Mouse (Mus musculus): ENCODE measurements around the gene Yipf2. TPM values are rescaled to one million over a fixed set of nuclear protein-coding genes. Genes with fewer than 3 reads are reported as not detected.
A peak's percentile ranks its signal among the peaks of the same experiment; 100 is the strongest.

Yipf2 gene
- polyA plus RNA-seq, 1 experiment from 2014 or later = 23.8 TPM

MicroRNA genes within 50 kb of the gene (microRNA counts, 519-probe panel; counts per million panel counts)
- microRNA mmu-miR-1946b = 236 counts per million, percentile 44 among the panel's probes with 10 or more counts

Small RNA genes lying within 50 kb of the gene (microRNA-seq; reads per million reads assigned to microRNA genes)
- gene Mir1946b = not detected

Other genes with a start within 250 kb of the Yipf2 start
- gene Ilf3, start 225.0 kb downstream of the Yipf2 start, polyA plus RNA-seq (2015; fragmentation: Nextera tagmentation; extraction: Ambion mirVana) = 248 and 252 TPM in 2 replicates
- gene Qtrt1, start 181.0 kb downstream of the Yipf2 start, polyA plus RNA-seq (2015; fragmentation: Nextera tagmentation; extraction: Ambion mirVana) = 47.0 and 53.5 TPM in 2 replicates
- 74.5 and 79.8 TPM in 2 replicates for gene Dnm2, start 167.9 kb downstream of the Yipf2 start, polyA plus RNA-seq (2015; fragmentation: Nextera tagmentation; extraction: Ambion mirVana)
- 112 and 123 TPM in 2 replicates for gene Tmed1, start 82.6 kb downstream of the Yipf2 start, polyA plus RNA-seq (2015; fragmentation: Nextera tagmentation; extraction: Ambion mirVana)
- gene AB124611, start 66.7 kb downstream of the Yipf2 start, polyA plus RNA-seq (2015; fragmentation: Nextera tagmentation; extraction: Ambion mirVana) = 6.2 and 7.3 TPM in 2 replicates
- 46.2 and 47.1 TPM in 2 replicates for gene Carm1, start 45.9 kb downstream of the Yipf2 start, polyA plus RNA-seq (2015; fragmentation: Nextera tagmentation; extraction: Ambion mirVana)
- gene Timm29, start 106 bp downstream of the Yipf2 start, polyA plus RNA-seq (2015; fragmentation: Nextera tagmentation; extraction: Ambion mirVana) = 30.4 and 32.1 TPM in 2 replicates
- 94.4 and 102 TPM in 2 replicates for gene Smarca4, start 23.3 kb upstream of the Yipf2 start, polyA plus RNA-seq (2015; fragmentation: Nextera tagmentation; extraction: Ambion mirVana)
- 31.2 and 37.3 TPM in 2 replicates for gene Ldlr, start 130.7 kb upstream of the Yipf2 start, polyA plus RNA-seq (2015; fragmentation: Nextera tagmentation; extraction: Ambion mirVana)
- gene Spc24, start 167.5 kb upstream of the Yipf2 start, polyA plus RNA-seq (2015; fragmentation: Nextera tagmentation; extraction: Ambion mirVana) = 105 and 111 TPM in 2 replicates
- gene Kank2, start 205.9 kb upstream of the Yipf2 start, polyA plus RNA-seq (2015; fragmentation: Nextera tagmentation; extraction: Ambion mirVana) = 20.8 and 22.6 TPM in 2 replicates
- 0.74 and 1.1 TPM in 2 replicates for gene Angptl8, start 242.7 kb upstream of the Yipf2 start, polyA plus RNA-seq (2015; fragmentation: Nextera tagmentation; extraction: Ambion mirVana)

Data from embryonic facial prominence, embryonic 13.5 days (tissue).